Mouse (Mus musculus) bone marrow macrophage, adult 2 months (primary cell): ENCODE results near the gene Ccdc137.
"Not testable (repeated sequence)": the region's sequence is repeated elsewhere in the genome, so short reads cannot be mapped to it uniquely, and the experiment has no call there.

Experiments used
- CTCF ChIP-seq: IDR thresholded peaks from 2 replicates; pipeline ENCODE4 v1.5.1; 2012; ENCODE audit warnings: low read depth, mild to moderate bottlenecking, low read length, moderate library complexity
- POLR2A ChIP-seq: IDR thresholded peaks from 2 replicates; pipeline ENCODE4 v1.6.1; 2012; ENCODE audit warnings: mild to moderate bottlenecking, low read depth, low read length, borderline replicate concordance

DNA sequence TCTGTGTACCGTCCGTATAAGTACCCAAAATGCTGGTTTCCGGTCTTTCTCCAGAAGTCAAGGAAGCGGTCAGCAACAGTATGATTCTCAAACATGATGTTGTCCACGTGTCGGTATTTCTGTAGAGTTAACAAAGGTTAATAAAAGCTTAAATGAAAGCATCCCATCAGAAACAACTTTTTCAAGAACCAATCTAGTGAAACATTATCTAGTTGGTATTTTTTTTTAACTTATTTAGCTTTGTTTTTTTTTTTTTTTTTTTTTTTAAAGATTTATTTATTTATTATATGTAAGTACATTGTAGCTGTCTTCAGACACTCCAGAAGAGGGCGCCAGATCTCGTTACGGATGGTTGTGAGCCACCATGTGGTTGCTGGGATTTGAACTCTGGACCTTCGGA, 44.3 kb upstream of the Ccdc137 start:
- not testable (repeated sequence) for TF ChIP-seq POLR2A, CTCF
